Mouse (Mus musculus) stomach, embryonic 15.5 days (tissue): ENCODE data around the gene Susd4. TPM values are rescaled to one million over a fixed set of nuclear protein-coding genes. Genes with fewer than 3 reads are reported as not detected.
A peak's percentile ranks its signal among the peaks of the same experiment; 100 is the strongest.

ENCODE experiments used
- ATAC-seq: fragments of 200-750 bp; cut with Nextera tagmentation; 2 replicates; pipeline ENCODE4 v1.8.0; 2017; ENCODE audit warnings: low read depth, moderate number of reproducible peaks, moderate TSS enrichment; ENCODE audit not compliant: insufficient read depth, low FRiP score
- H3K27ac ChIP-seq: fragments of 300-500 bp; sonication (generic); 2 replicates; pipeline ENCODE4 v1.5.1; 2015; ENCODE audit warnings: mild to moderate bottlenecking, inconsistent platforms
- H3K27me3 ChIP-seq: fragments of 300-500 bp; sonication (generic); replicated peaks from 2 replicates; pipeline ENCODE4 v1.6.1; 2015; ENCODE audit warnings: inconsistent platforms
- H3K36me3 ChIP-seq: fragments of 300-500 bp; sonication (generic); 2 replicates; pipeline ENCODE4 v1.6.1; 2015; ENCODE audit warnings: inconsistent platforms
- H3K4me1 ChIP-seq: fragments of 300-500 bp; sonication (generic); 2 replicates; pipeline ENCODE4 v1.6.1; 2015; ENCODE audit warnings: inconsistent platforms
- H3K4me2 ChIP-seq: fragments of 300-500 bp; sonication (generic); 2 replicates; pipeline ENCODE4 v1.6.1; 2015; ENCODE audit warnings: mild to moderate bottlenecking, inconsistent platforms
- H3K4me3 ChIP-seq: fragments of 300-500 bp; sonication (generic); replicated peaks from 2 replicates; pipeline ENCODE4 v1.5.1; 2015; ENCODE audit warnings: inconsistent platforms
- H3K9ac ChIP-seq: fragments of 300-500 bp; sonication (generic); 2 replicates; pipeline ENCODE4 v1.6.1; 2015; ENCODE audit warnings: inconsistent platforms
- H3K9me3 ChIP-seq: fragments of 300-500 bp; sonication (generic); 2 replicates; pipeline ENCODE4 v1.6.1; 2016; ENCODE audit warnings: inconsistent platforms
- WGBS: fragments of 180-500 bp; shearing (Covaris S2); methylation state at CpG from one replicate; pipeline ENCODE4 v1.1.7; 2015; 5-methylcytosine and 5-hydroxymethylcytosine counted together
- polyA plus RNA-seq: library from polyadenylated mRNA; unstranded; fragments of >200 nt; fragmentation: Nextera tagmentation; extraction: Ambion mirVana; gene quantifications from 2 replicates; pipeline ENCODE4 v1.2.1, GENCODE M21; 2015

Gene Susd4
- polyA plus RNA-seq, 1 experiment from 2014 or later = 17.8 TPM

DNA sequence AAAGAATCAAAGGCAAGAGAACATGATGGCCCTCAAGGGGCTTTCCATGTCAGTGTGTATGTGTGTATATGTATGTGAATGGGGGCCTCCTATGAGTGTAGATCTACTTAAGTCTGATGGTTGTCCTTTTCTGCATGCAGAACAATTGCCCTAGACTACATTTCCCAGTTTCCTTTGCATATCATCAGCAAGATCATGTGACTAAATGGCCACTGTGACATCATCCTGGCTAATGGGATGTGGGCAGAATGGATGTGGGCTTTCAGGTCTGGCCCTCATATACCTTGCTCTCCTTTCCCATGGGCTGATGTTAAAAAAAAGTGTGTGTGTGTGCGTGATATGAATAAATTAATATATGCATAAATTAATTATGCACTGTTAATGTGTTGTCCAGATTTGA is 4.9 kb upstream of the Susd4 start:
- H3K27ac ChIP-seq = no peak overlapping the region
- H3K4me1 ChIP-seq = 0 out of 2 replicates have a peak, but pooled peaks cover 3% of the 10 kb centered on the region
- peaks cover 4% of the 10 kb centered on the region; the same call in 1 of the 2 replicates for H3K27me3 ChIP-seq
- no peaks in the 10 kb centered on the region for H3K36me3 ChIP-seq
- WGBS = 95% methylated on average over 1 of the region's 1 CpGs
- no peak for ATAC-seq
- no peaks in the 10 kb centered on the region for H3K9me3 ChIP-seq
- H3K4me2 ChIP-seq = no peak overlapping the region
- H3K9ac ChIP-seq = no peak overlapping the region
- no peak overlapping the region for H3K4me3 ChIP-seq

DNA sequence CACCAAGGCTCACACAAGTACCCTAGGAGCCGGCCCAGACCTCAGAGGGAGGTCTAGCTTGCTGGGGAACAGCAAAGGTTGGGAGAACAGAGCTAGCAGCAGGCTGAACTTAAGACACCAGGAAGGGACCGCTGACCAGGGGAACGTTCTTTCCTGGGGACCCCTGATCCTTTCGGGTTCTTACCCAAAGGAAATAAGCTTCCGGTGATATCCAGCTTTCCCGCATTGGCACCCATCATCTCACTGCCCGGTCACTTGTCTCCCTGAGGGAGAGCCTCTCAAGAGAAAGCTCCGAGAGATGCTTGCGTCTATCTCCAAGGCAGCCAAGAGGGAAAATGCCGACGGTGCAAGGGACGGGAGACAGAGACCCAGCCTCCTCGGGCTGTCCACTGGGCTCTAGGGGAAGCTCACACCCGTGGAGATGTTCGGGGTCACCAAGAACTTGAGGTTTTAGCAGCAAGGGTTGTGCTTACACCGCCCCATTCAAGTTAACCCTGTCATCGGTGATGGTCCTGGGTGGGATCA is 407 bp upstream of the Susd4 start:
- 13% methylated on average over 17 of the region's 17 CpGs for WGBS
- Histone ChIP-seq H3K9ac (no peak overlapping the region), H3K27ac (no peak overlapping the region), H3K4me1 (peaks cover 8% of the 10 kb centered on the region), H3K9me3 (no peaks in the 10 kb centered on the region), H3K36me3 (no peaks in the 10 kb centered on the region), H3K27me3 (peaks cover 4% of the 10 kb centered on the region; the same call in 1 of the 2 replicates), H3K4me2 (peak overlapping the region; percentile 89), H3K4me3 (peak overlapping the region; percentile 63)
- ATAC-seq = no peak

DNA sequence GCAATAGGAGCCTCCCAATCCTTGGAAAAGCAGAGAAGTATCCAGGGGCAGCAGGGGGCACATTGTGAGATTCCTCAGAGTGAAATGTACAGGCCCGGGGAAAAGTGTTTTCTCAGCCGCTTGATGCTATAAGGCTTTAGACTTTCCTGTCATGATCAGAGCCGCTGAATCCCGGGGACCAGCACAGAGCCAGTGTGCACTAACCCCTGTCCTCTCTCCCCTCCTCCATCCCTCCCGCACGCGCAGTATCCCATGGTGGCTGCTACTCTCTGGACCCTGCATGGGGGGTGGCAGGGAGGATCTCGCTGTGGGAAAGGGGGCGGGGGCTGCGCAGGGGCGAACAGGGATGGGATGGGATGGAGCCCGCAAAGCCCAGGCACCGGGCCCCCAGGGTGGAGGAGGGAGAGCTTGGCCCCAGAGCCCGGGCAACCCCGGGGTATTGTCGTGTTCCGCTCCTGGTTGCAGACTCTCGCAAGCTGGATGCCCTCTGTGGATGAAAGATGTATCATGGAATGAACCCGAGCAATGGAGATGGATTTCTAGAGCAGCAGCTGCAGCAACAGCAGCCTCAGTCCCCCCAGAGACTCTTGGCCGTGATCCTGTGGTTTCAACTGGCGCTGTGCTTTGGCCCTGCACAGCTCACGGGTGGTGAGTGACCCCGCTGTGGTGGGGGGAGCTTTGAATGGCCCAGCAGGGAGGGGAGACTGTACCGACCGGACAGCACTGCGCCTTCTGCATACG is 1.1 kb downstream of the Susd4 start:
- Histone ChIP-seq H3K27ac (no peak overlapping the region), H3K9ac (peak overlapping the region; percentile 50; the same call in 1 of the 2 replicates), H3K9me3 (no peaks in the 10 kb centered on the region), H3K4me2 (peak overlapping the region; percentile 89), H3K4me3 (peak overlapping the region; percentile 63), H3K36me3 (no peaks in the 10 kb centered on the region), H3K27me3 (peaks cover 4% of the 10 kb centered on the region; the same call in 1 of the 2 replicates), H3K4me1 (peaks cover 8% of the 10 kb centered on the region)
- 3% methylated on average over 27 of the region's 27 CpGs for WGBS
- peak; percentile 59; the same call in 1 of the 2 replicates for ATAC-seq

DNA sequence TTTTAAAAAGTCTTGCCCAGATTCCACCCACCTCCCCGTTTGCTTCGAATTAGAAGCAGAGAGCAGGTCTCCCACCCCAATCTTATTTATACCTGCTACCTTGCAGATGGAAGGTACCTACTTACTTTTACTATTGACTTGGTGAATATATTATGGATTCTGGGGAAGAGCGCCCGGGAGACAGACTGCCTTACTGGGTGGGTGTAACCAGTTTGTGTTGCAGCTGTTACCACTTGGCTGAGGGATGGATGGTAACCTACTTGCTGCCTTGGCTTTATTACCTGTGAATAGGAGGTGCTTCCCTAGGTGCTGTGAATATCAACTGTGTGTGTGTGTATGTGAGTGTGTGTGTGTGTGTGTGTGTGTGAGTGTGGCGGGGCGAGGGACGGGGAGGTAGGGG is 11.9 kb downstream of the Susd4 start:
- 89% methylated on average over 6 of the region's 7 CpGs for WGBS
- H3K9ac ChIP-seq = no peak overlapping the region
- no peak overlapping the region for H3K4me3 ChIP-seq
- no peak overlapping the region for H3K27ac ChIP-seq
- H3K9me3 ChIP-seq = no peaks in the 10 kb centered on the region
- 0 out of 2 replicates have a peak, but pooled peaks cover 5% of the 10 kb centered on the region for H3K4me1 ChIP-seq
- H3K4me2 ChIP-seq = no peak overlapping the region
- no peaks in the 10 kb centered on the region for H3K27me3 ChIP-seq
- ATAC-seq = no peak
- H3K36me3 ChIP-seq = no peaks in the 10 kb centered on the region

DNA sequence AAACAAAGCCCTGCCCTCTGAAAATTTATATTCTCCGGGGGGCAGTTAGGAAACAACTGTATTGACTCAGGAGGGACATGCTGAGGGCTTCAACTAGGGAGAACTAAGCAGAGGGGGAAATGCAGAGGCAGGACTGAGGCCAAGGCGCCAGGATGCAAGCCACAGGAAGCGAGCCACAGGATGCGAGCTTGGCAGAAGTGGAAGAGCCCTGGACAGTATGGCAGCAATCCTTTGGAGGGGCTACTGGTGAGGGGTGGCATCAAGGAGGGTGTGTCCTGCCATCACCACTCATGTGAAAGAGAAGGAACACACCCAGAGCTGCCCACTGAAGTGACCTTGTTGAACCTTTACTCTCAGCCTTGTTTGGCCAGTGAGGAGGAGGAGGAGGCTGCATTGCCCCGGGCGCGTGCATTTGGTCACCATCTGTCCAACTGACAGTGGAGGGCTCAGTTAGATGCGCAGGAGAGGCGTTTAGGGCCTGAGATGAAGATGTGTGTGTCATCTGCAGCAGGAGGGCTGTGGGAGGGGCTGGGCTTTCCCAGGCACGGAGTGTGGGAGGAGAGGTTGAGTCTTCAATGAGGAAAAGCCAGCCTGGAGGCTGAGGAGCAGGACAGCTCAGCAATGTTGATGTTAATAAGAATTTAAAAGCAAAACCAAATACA is 13.2 kb downstream of the Susd4 start:
- no peak overlapping the region for H3K4me2 ChIP-seq
- no peaks in the 10 kb centered on the region for H3K9me3 ChIP-seq
- H3K27ac ChIP-seq = no peak overlapping the region
- no peaks in the 10 kb centered on the region for H3K27me3 ChIP-seq
- no peak for ATAC-seq
- WGBS = 62% methylated on average over 10 of the region's 10 CpGs
- H3K4me1 ChIP-seq = 0 out of 2 replicates have a peak, but pooled peaks cover 5% of the 10 kb centered on the region
- no peak overlapping the region for H3K4me3 ChIP-seq
- no peaks in the 10 kb centered on the region for H3K36me3 ChIP-seq
- H3K9ac ChIP-seq = no peak overlapping the region

DNA sequence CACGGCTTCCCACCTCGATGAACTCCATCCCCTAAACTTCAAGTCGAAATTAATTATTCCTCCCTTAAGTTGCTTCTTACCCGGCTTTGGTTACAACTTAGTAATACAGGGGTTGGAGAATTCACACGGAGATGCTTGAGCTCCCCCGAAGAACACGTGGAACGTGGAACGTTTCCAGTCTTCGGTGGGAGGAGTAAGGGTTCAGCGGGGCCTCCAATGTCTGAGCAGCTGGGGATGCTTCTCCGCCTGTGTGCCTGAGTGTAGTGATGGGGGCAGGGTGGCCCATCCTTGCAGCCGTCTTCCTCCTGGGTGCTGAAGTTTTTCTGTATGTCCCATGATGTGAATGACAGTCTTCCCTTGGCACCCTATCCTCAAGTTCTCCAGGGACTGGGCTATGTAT is 14.6 kb downstream of the Susd4 start:
- Histone ChIP-seq H3K4me3 (no peak overlapping the region), H3K9me3 (no peaks in the 10 kb centered on the region), H3K4me1 (0 out of 2 replicates have a peak, but pooled peaks cover 5% of the 10 kb centered on the region), H3K27me3 (no peaks in the 10 kb centered on the region), H3K9ac (no peak overlapping the region), H3K4me2 (no peak overlapping the region), H3K27ac (no peak overlapping the region), H3K36me3 (no peaks in the 10 kb centered on the region)
- no peak for ATAC-seq
- WGBS = 67% methylated on average over 13 of the region's 13 CpGs

DNA sequence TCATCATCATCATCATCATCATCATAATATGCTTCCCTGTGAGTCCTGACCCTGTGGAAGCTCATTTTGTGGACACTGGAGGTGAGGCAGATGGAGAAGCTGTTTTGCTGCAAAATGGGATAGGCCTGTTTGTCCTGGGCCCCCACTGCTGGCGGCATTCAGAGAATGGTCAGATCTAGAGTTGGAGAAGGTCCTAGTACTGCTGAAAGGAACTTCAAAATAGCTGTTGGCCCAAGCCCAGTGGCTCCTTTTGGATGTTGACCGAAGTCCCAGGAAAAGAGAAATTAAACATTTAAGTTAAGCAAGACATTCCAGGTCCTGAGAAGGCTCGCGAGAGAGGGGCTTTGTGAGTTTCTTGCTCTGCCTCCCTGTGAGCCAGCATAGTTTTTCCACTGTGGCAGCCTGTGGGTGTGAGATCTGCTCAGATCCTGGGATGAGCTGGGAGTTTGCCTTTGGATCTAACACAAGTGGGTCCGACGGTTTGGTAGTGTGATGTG is 15.4 kb downstream of the Susd4 start:
- ATAC-seq = no peak
- H3K9me3 ChIP-seq = no peaks in the 10 kb centered on the region
- WGBS = 70% methylated on average over 6 of the region's 6 CpGs

DNA sequence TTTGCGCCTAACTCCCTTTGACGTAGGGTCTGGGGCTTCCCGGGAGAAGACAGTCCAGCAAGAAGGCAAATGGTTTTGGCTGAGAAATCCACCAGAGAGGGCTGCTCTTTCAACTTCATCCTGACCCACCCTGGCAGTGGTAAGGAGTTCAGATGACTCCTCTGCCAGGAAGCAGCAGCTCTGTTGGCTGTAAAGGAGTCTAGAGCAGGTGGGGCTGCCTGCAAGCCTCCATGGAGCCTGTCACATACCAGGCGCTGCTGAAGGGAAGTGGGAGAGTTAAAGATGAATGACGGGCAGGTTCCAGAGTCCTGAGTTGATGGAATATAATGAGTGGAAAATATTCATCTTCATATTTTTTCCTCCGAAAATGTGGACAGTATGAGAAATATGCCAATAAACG is 20.1 kb downstream of the Susd4 start:
- H3K36me3 ChIP-seq = no peaks in the 10 kb centered on the region
- no peak overlapping the region for H3K27ac ChIP-seq
- WGBS = 83% methylated on average over 7 of the region's 7 CpGs

More for the DNA sequence above, 15.4 kb downstream of the Susd4 start:
- Histone ChIP-seq H3K4me1 (0 out of 2 replicates have a peak, but pooled peaks cover 5% of the 10 kb centered on the region), H3K27me3 (no peaks in the 10 kb centered on the region), H3K36me3 (no peaks in the 10 kb centered on the region), H3K4me3 (no peak overlapping the region), H3K9ac (no peak overlapping the region), H3K4me2 (no peak overlapping the region), H3K27ac (no peak overlapping the region)

DNA sequence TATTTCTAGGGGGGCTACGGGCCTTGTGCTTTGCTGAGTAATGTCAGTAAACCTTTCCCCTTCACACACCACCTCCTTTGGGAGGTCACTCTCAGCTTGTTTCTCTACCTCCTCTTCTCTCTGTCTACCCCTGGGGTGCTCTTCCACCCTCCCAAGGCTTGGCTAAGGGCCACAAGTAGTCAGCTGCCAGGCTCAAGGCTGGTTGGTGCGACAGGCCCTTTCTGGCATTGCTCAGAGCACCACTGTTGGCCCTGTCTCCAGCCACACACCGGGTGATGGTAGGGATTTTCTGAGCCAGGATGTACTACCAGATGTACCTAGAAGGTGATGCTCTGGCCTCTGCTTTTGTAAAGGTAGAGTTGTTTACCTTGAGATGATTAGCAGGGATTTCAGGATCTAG is 21.1 kb downstream of the Susd4 start:
- 63% methylated on average over 3 of the region's 3 CpGs for WGBS
- no peak overlapping the region for H3K27ac ChIP-seq

More for the DNA sequence above, 20.1 kb downstream of the Susd4 start:
- Histone ChIP-seq H3K4me2 (no peak overlapping the region), H3K9me3 (no peaks in the 10 kb centered on the region), H3K9ac (no peak overlapping the region), H3K4me3 (no peak overlapping the region), H3K27me3 (no peaks in the 10 kb centered on the region), H3K4me1 (no peaks in the 10 kb centered on the region)
- ATAC-seq = no peak

DNA sequence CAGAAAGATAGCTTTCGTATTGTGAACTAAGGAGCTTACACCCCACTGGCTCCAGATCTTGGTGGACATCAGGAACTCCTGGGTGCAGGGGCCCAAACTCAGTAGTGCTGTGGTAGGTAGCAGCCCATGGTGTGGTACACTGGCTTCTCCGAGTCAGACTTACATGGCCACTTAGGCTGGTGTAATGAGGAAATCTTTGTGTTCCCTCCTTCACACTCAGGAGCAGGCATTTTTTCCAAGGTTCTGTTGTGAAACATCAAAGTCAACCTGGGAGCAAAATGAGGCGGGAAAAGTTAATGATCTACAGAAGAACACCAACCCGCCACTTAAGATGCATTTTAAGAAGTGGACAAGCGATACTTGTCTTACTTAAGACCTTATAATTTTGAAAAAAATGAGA is 21.8 kb downstream of the Susd4 start:
- no peak for ATAC-seq
- Histone ChIP-seq H3K4me1 (0 out of 2 replicates have a peak, but pooled peaks cover 4% of the 10 kb centered on the region), H3K27me3 (no peaks in the 10 kb centered on the region), H3K9me3 (no peaks in the 10 kb centered on the region), H3K4me3 (no peak overlapping the region), H3K9ac (no peak overlapping the region), H3K4me2 (no peak overlapping the region), H3K36me3 (no peaks in the 10 kb centered on the region), H3K27ac (no peak overlapping the region)
- 77% methylated on average over 5 of the region's 5 CpGs for WGBS

More for the DNA sequence above, 21.1 kb downstream of the Susd4 start:
- Histone ChIP-seq H3K27me3 (no peaks in the 10 kb centered on the region), H3K4me2 (no peak overlapping the region), H3K9ac (no peak overlapping the region), H3K4me3 (no peak overlapping the region), H3K36me3 (no peaks in the 10 kb centered on the region), H3K4me1 (no peaks in the 10 kb centered on the region), H3K9me3 (no peaks in the 10 kb centered on the region)
- no peak for ATAC-seq

DNA sequence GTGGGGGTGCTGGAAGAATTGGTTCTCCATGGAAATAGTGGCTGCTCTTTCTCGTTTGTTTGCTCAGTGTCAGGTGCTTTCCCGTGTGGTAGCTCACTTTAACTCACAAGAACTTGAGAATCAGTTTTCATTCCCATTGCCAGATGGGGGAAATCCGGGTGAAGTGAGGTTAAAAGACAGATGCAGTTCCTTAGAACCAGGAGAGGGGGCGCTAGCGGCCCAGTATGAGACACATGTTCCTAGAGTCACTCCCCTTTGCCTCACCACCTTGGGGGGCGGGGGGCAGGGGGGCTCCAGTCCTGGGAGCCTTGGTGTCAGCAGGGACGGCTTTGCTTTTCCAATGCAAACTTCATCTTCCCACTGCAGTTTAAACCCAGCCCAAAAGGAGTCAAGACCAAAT is 23.4 kb downstream of the Susd4 start:
- H3K4me1 ChIP-seq = peaks cover 5% of the 10 kb centered on the region
- H3K36me3 ChIP-seq = no peaks in the 10 kb centered on the region
- H3K27ac ChIP-seq = no peak overlapping the region
- WGBS = 46% methylated on average over 7 of the region's 7 CpGs
- no peaks in the 10 kb centered on the region for H3K9me3 ChIP-seq
- no peaks in the 10 kb centered on the region for H3K27me3 ChIP-seq
- no peak overlapping the region for H3K4me3 ChIP-seq
- ATAC-seq = no peak
- no peak overlapping the region for H3K9ac ChIP-seq
- H3K4me2 ChIP-seq = no peak overlapping the region

DNA sequence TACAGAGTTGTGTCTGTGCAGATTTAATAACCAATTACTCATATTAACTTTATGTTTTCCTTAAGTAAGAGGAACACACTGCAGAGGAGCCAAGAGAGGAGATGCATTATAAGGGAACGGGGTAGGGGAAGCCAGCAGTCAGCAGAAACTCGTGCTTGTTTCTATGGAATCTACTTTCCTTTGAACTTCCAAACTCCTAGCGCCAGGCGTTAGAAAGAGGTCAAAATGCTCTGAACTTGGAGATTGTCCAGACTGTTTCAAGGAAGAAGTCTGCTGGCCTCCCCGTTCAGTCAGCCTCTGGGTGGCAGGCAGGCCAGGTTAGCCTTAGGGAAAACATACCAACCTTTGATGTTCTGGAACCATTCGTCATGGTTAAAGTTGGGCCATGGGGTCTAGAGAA is 25.2 kb downstream of the Susd4 start:
- Histone ChIP-seq H3K4me3 (no peak overlapping the region), H3K36me3 (no peaks in the 10 kb centered on the region), H3K9me3 (no peaks in the 10 kb centered on the region), H3K9ac (no peak overlapping the region), H3K27ac (no peak overlapping the region), H3K4me2 (no peak overlapping the region), H3K27me3 (no peaks in the 10 kb centered on the region), H3K4me1 (peaks cover 10% of the 10 kb centered on the region)
- no peak for ATAC-seq
- 32% methylated on average over 6 of the region's 6 CpGs for WGBS
